Comparison of ENCODE assay signal across 9 mouse cellular contexts in the genomic region with DNA sequence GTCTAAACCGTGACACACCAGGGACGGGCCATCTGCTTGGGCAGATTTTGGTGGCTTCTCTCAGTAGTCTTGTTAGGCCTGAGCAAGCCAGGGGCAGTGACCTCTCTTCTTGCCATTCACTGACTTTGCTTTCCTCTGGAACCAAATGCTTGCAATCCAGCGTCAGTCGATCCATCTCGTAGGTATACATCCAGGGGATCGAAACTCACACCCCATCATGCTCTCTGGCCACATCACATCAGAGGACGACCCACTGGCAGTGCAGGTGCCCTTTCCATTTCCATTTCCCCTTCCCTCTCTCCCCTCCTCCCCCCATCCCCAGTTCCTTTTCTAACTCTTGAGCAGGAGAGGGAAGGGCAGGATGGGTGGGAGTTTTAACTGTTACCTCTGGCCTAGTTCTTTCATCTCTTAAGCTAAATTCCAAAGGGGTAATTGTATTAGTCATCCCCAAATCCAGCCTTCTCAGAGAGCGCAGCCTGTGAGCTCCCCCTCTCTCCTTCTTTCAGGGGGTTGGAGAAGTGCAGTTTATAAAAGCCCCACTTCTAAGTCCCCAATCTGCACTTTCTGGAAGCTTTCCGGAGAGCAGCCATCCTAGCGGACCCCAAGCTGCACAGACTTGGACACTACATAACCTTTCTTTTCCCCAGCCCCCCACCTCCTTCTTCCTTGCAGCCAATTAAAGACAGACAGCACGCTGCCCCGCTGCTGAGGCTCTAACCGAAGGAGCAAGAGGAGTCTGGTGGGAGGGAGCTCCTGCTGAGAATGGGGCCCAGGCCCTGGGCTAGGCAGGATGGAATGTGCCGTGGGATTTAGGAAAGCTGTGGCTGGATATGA. TPM values are rescaled to one million over a fixed set of nuclear protein-coding genes. Genes with fewer than 3 reads are reported as not detected.
A peak's percentile ranks its signal among the peaks of the same experiment; 100 is the strongest.
DNase-seq lines count a peak whose midpoint lies in the region; ATAC-seq and TF ChIP-seq lines count a peak whose summit lies in the region.
"Had no signal": no experiment of that assay in that cellular context is flagged by ENCODE, and none has a peak within 500 bp of the region (broad histone marks: within the 10 kb centered on the region; RNA-seq: fewer than 3 reads in every experiment).

No protein-coding gene starts in this region.

- intact Hi-C loops in heart, postnatal 36 days (cut with DNase I): no loop called here

- H3K4me1 ChIP-seq in heart, embryonic 15.5 days (replicated peaks): peaks cover 29% of the 10 kb centered on the region
- peaks cover 16% of the 10 kb centered on the region; the same call in 1 of the 2 replicates for H3K4me1 ChIP-seq in hindbrain, postnatal 0 days (ENCODE audit: insufficient read depth, low read length)
- H3K4me1 ChIP-seq in neural tube, embryonic 11.5 days (ENCODE audit: control insufficient read depth, insufficient read depth, low read length): peaks cover 18% of the 10 kb centered on the region
- H3K4me1 ChIP-seq in kidney, adult 2 months (ENCODE audit: control insufficient read depth, insufficient read depth, low read length): peaks cover 3% of the 10 kb centered on the region; the same call in 1 of the 2 replicates

- H3K36me3 ChIP-seq in heart, embryonic 15.5 days: no peaks in the 10 kb centered on the region
- no peaks in the 10 kb centered on the region for H3K36me3 ChIP-seq in hindbrain, postnatal 0 days (ENCODE audit: insufficient read depth, low read length)
- no peaks in the 10 kb centered on the region for H3K36me3 ChIP-seq in neural tube, embryonic 11.5 days (ENCODE audit: control insufficient read depth, insufficient read depth, low read length)
- no peaks in the 10 kb centered on the region for H3K36me3 ChIP-seq in kidney, adult 2 months (ENCODE audit: control insufficient read depth, insufficient read depth, low read length)

- H3K27me3 ChIP-seq in heart, embryonic 15.5 days: 0 out of 2 replicates have a peak, but pooled peaks cover 9% of the 10 kb centered on the region
- no peaks in the 10 kb centered on the region for H3K27me3 ChIP-seq in hindbrain, postnatal 0 days (ENCODE audit: insufficient read depth, low read length)
- H3K27me3 ChIP-seq in neural tube, embryonic 11.5 days (ENCODE audit: control insufficient read depth, insufficient read depth, low read length): no peaks in the 10 kb centered on the region
- no peaks in the 10 kb centered on the region; the same call in 1 of the 2 replicates for H3K27me3 ChIP-seq in kidney, adult 2 months (replicated peaks; ENCODE audit: control insufficient read depth, insufficient read depth, low read length)

- 40% methylated on average over 14 of the region's 14 CpGs for WGBS in heart, embryonic 15.5 days
- 26% methylated on average over 14 of the region's 14 CpGs for WGBS in hindbrain, postnatal 0 days
- WGBS in neural tube, embryonic 11.5 days: 14% methylated on average over 14 of the region's 14 CpGs
- WGBS in kidney, adult 2 months: 71% methylated on average over 14 of the region's 14 CpGs

- no peak overlapping the region for H3K4me3 ChIP-seq in heart, embryonic 15.5 days
- H3K4me3 ChIP-seq in hindbrain, postnatal 0 days (ENCODE audit: low read length): no peak overlapping the region
- no peak overlapping the region for H3K4me3 ChIP-seq in neural tube, embryonic 11.5 days (ENCODE audit: low read depth, low read length)
- H3K4me3 ChIP-seq in kidney, adult 2 months (ENCODE audit: insufficient read depth, low read depth, low read length): no peak overlapping the region

- no peak for DNase-seq in heart, postnatal 36 days
- DNase-seq in brain, embryonic 14.5 days (ENCODE audit: low read depth): peak; percentile 54
- no peak for DNase-seq in hindbrain, postnatal 0 days (ENCODE audit: low spot score)
- peak; percentile 54 for DNase-seq in neural tube, embryonic 11.5 days (ENCODE audit: low spot score)
- no peak for DNase-seq in urinary bladder, adult 18-20 months (ENCODE audit: low spot score in 2 of 2)
- no peak for DNase-seq in kidney, adult 2 months
- DNase-seq in kidney, postnatal 14 days: no peak
- DNase-seq: cerebellum, postnatal 25 days had no signal

- H3K4me2 ChIP-seq in heart, embryonic 15.5 days: peak overlapping the region; percentile 26; the same call in 1 of the 2 replicates
- peak overlapping the region; percentile 29; the same call in 1 of the 2 replicates for H3K4me2 ChIP-seq in hindbrain, postnatal 0 days (ENCODE audit: low read depth, low read length)
- no peak overlapping the region for H3K4me2 ChIP-seq in neural tube, embryonic 11.5 days (ENCODE audit: low read depth)

- H3K9me3 ChIP-seq in heart, embryonic 15.5 days (replicated peaks): no peaks in the 10 kb centered on the region
- no peaks in the 10 kb centered on the region for H3K9me3 ChIP-seq in hindbrain, postnatal 0 days (ENCODE audit: low read length)
- no peaks in the 10 kb centered on the region for H3K9me3 ChIP-seq in neural tube, embryonic 11.5 days (ENCODE audit: control insufficient read depth, low read length)

- H3K27ac ChIP-seq in heart, embryonic 15.5 days: no peak overlapping the region
- no peak overlapping the region for H3K27ac ChIP-seq in hindbrain, postnatal 0 days
- no peak overlapping the region for H3K27ac ChIP-seq in neural tube, embryonic 11.5 days (ENCODE audit: low read depth, low read length)
- H3K27ac ChIP-seq in kidney, adult 2 months (ENCODE audit: insufficient read depth, low read depth, low read length): no peak overlapping the region

- H3K9ac ChIP-seq in heart, embryonic 15.5 days: no peak overlapping the region
- H3K9ac ChIP-seq in hindbrain, postnatal 0 days (replicated peaks; ENCODE audit: low read length): no peak overlapping the region
- H3K9ac ChIP-seq in neural tube, embryonic 11.5 days (ENCODE audit: low read length): no peak overlapping the region

- TF ChIP-seq CTCF in brain, embryonic 14.5 days (IDR thresholded peaks at IDR 0.05; ENCODE audit: borderline replicate concordance, extremely low read depth, insufficient read depth, insufficient read length): no peak
- no peak for TF ChIP-seq CTCF in hindbrain, postnatal 0 days (IDR thresholded peaks at IDR 0.05; ENCODE audit: low read depth)
- TF ChIP-seq CTCF in kidney, adult 2 months (conservative IDR thresholded peaks at IDR 0.05; ENCODE audit: insufficient read depth, insufficient read length, low read depth, low read length): no peak

- ATAC-seq in heart, embryonic 15.5 days (replicated peaks; ENCODE audit: insufficient number of reproducible peaks, insufficient read depth, low FRiP score, low read depth): no peak
- ATAC-seq in hindbrain, postnatal 0 days: no peak
- ATAC-seq in neural tube, embryonic 11.5 days (ENCODE audit: insufficient read depth, low FRiP score, low TSS enrichment): no peak

- TF ChIP-seq POLR2A in brain, embryonic 14.5 days (IDR thresholded peaks at IDR 0.05; ENCODE audit: borderline replicate concordance, extremely low read depth, insufficient read depth, insufficient read length, poor library complexity, severe bottlenecking): no peak
- TF ChIP-seq POLR2A in kidney, adult 2 months (IDR thresholded peaks at IDR 0.05; ENCODE audit: low read depth, low read length): no peak

RNA-seq across cellular contexts. Expression of gene Pou2f1, which starts 42.8 kb away (rescaled TPM):
- polyA plus RNA-seq in heart, embryonic 15.5 days (2015; fragmentation: Nextera tagmentation; extraction: Ambion mirVana): 8.4 and 11.4 TPM in 2 replicates
- 10 to 100 TPM; 10.4 to 13.0 TPM for total RNA-seq in heart, postnatal 36 days (2021)
- 16.0 and 21.2 TPM in 2 replicates for polyA plus RNA-seq in brain, embryonic 14.5 days (2012; rRNA removed)
- total RNA-seq in hindbrain, postnatal 0 days (2014; rRNA removed): 26.7 and 29.6 TPM in 2 replicates
- 12.5 and 13.9 TPM in 2 replicates for polyA plus RNA-seq in hindbrain, postnatal 0 days (2015; fragmentation: Nextera tagmentation; extraction: Ambion mirVana)
- 27.0 and 27.5 TPM in 2 replicates for polyA plus RNA-seq in neural tube, embryonic 11.5 days (2014; fragmentation: Nextera tagmentation; extraction: Ambion mirVana)
- polyA plus RNA-seq in kidney, adult 2 months (2012; rRNA removed): 10.8 and 11.8 TPM in 2 replicates

Comparison
In these comparisons a context has a peak if more than half of its experiments do, and no peak if none do; other contexts are left out.
1. DNase-seq: peak in brain, embryonic 14.5 days (single experiment) and neural tube, embryonic 11.5 days (single experiment); none in heart, postnatal 36 days (0 of 2), hindbrain, postnatal 0 days (single experiment), urinary bladder, adult 18-20 months (0 of 2), kidney, adult 2 months (single experiment) and kidney, postnatal 14 days (single experiment).